Mouse (Mus musculus): ENCODE measurements around the gene Ngfr.

GRCm38 (mm10) chr11:95572227-95572626 is 15.3 kb downstream of the Ngfr start:
- TF ChIP-seq CTCF (IDR thresholded peaks at IDR 0.05; ENCODE audit: control insufficient read depth, insufficient read depth, insufficient read length), result no peak
- no peak for TF ChIP-seq USF1 (IDR thresholded peaks at IDR 0.05; ENCODE audit: low read depth)
- TF ChIP-seq MYOG (IDR thresholded peaks at IDR 0.05; ENCODE audit: control insufficient read depth, extremely low read depth, insufficient read length), result no peak
- no peak for TF ChIP-seq MYOD1 (IDR thresholded peaks at IDR 0.05; ENCODE audit: control insufficient read depth, insufficient read length, low read depth)
- TF ChIP-seq FOSL1 (IDR thresholded peaks at IDR 0.05; ENCODE audit: insufficient read depth, low read length, poor library complexity, severe bottlenecking), result no peak

All from C2C12 (cell line).